Mouse (Mus musculus) megakaryocyte, embryonic 14.5 days (primary cell): ENCODE results near the gene Gm17359. TPM values are rescaled to one million over a fixed set of nuclear protein-coding genes. Genes with fewer than 3 reads are reported as not detected.
"Not testable (repeated sequence)": the region's sequence is repeated elsewhere in the genome, so short reads cannot be mapped to it uniquely, and the experiment has no call there.

Source experiments
- H3K27me3 ChIP-seq: replicated peaks from 2 replicates; pipeline ENCODE3; 2012; ENCODE audit warnings: inconsistent platforms
- H3K36me3 ChIP-seq: replicated peaks from 2 replicates; pipeline ENCODE3; 2012; ENCODE audit warnings: low read length, inconsistent platforms, mixed read lengths
- H3K4me1 ChIP-seq: 2 replicates; pipeline ENCODE4 v1.6.1; 2012; ENCODE audit warnings: inconsistent platforms
- H3K4me3 ChIP-seq: replicated peaks from 2 replicates; pipeline ENCODE3; 2012; ENCODE audit warnings: moderate library complexity, mild to moderate bottlenecking, inconsistent platforms
- H3K9me3 ChIP-seq: 2 replicates; pipeline ENCODE4 v1.6.1; 2012; ENCODE audit warnings: inconsistent platforms
- FLI1 ChIP-seq: IDR thresholded peaks from 2 replicates; pipeline ENCODE4 v1.6.1; 2012; ENCODE audit warnings: low read length, inconsistent platforms, mixed read lengths
- GATA1 ChIP-seq: IDR thresholded peaks from 3 replicates; pipeline ENCODE4 v1.6.1; 2012; ENCODE audit warnings: mixed read lengths, low read length, inconsistent platforms, borderline replicate concordance
- polyA plus RNA-seq: library from polyadenylated mRNA; stranded (reverse); fragments of >175 nt; gene quantifications from 2 replicates; pipeline ENCODE4 v1.2.3, GENCODE M21; 2012; ENCODE audit warnings: low replicate concordance; ENCODE audit not compliant: insufficient read depth

The Gm17359 gene
- polyA plus RNA-seq, 1 experiment, result not detected

DNA sequence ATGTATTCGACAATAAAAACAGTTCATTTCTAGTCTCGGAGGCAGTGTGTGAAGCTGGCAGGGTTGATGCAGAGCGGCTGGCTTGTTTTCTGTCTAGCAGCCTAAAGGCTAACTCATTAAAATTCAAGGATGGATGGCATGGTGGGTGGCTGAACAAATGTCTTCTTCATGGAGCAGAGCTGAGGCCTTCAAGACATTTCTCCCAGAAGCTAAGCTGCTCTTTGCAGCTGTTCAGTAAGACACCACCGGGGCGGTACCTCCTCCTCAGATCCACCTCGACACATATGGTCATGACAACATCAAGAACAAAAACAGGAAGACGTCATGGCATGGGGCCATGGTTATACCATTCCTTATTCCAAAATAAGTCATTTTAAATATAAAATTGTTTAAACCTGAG, 99.7 kb downstream of the Gm17359 start:
- TF ChIP-seq FLI1, result no peak
- TF ChIP-seq GATA1, result no peak
- no peak overlapping the region for H3K4me3 ChIP-seq
- H3K4me1 ChIP-seq, result peaks cover 7% of the 10 kb centered on the region; the same call in 1 of the 2 replicates
- H3K9me3 ChIP-seq, result 0 out of 2 replicates have a peak, but pooled peaks cover 4% of the 10 kb centered on the region
- no peaks in the 10 kb centered on the region for H3K36me3 ChIP-seq
- no peaks in the 10 kb centered on the region for H3K27me3 ChIP-seq

- H3K36me3 ChIP-seq, result no peaks in the 10 kb centered on the region
- TF ChIP-seq GATA1 (no peak), FLI1 (no peak)
- H3K4me1 ChIP-seq, result peaks cover 11% of the 10 kb centered on the region
- 0 out of 2 replicates have a peak, but pooled peaks cover 4% of the 10 kb centered on the region for H3K9me3 ChIP-seq
- no peak overlapping the region for H3K4me3 ChIP-seq
- no peaks in the 10 kb centered on the region for H3K27me3 ChIP-seq
Observed at GRCm38 (mm10) chr3:79438276-79438675, 101.8 kb downstream of the Gm17359 start.

DNA sequence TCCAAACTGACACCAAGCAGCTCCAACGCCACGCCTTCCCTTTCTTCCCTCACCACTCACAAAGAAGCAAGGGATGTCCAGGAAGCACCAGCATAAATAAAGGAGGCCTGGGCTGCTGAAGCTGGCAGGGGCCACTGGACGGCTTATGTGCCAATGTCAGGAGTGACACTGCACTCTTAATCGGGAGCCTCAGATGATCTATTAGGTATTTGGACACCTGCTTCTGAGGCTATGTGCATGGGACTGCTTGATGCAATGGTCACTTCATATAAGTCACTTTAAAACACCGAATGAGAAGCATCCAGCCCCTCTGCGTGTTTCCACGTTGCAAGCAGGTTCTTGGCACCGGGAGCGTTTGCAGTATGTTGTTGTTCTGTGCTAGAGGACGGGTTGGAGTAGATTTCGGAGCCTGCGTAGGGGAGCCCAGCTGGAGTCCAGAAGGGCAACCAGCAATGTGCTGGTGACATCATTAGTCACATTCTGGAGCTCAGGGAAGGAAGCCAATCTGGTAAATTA, 104.6 kb downstream of the Gm17359 start:
- H3K36me3 ChIP-seq, result no peaks in the 10 kb centered on the region
- H3K4me3 ChIP-seq, result no peak overlapping the region
- no peaks in the 10 kb centered on the region for H3K27me3 ChIP-seq
- no peak for TF ChIP-seq FLI1
- no peak for TF ChIP-seq GATA1
- peaks cover 35% of the 10 kb centered on the region for H3K4me1 ChIP-seq
- peaks cover 8% of the 10 kb centered on the region for H3K9me3 ChIP-seq

GRCm38 (mm10) chr3:79443850-79444249, 107.4 kb downstream of the Gm17359 start:
- Histone ChIP-seq H3K36me3 (no peaks in the 10 kb centered on the region), H3K4me3 (no peak overlapping the region), H3K27me3 (no peaks in the 10 kb centered on the region), H3K4me1 (peaks cover 42% of the 10 kb centered on the region), H3K9me3 (peaks cover 8% of the 10 kb centered on the region)
- TF ChIP-seq FLI1 (no peak), GATA1 (no peak)

GRCm38 (mm10) chr3:79445041-79445440, 108.6 kb downstream of the Gm17359 start:
- peaks cover 41% of the 10 kb centered on the region for H3K4me1 ChIP-seq
- no peaks in the 10 kb centered on the region for H3K27me3 ChIP-seq
- peaks cover 8% of the 10 kb centered on the region for H3K9me3 ChIP-seq
- H3K36me3 ChIP-seq, result no peaks in the 10 kb centered on the region
- peak overlapping the region; percentile 47 for H3K4me3 ChIP-seq
- no peak for TF ChIP-seq FLI1
- TF ChIP-seq GATA1, result no peak

GRCm38 (mm10) chr3:79446124-79446523, 109.7 kb downstream of the Gm17359 start:
- Histone ChIP-seq H3K9me3 (peaks cover 4% of the 10 kb centered on the region), H3K4me3 (no peak overlapping the region), H3K36me3 (no peaks in the 10 kb centered on the region), H3K27me3 (no peaks in the 10 kb centered on the region), H3K4me1 (peaks cover 38% of the 10 kb centered on the region)
- no peak for TF ChIP-seq FLI1
- no peak for TF ChIP-seq GATA1

GRCm38 (mm10) chr3:79446648-79447047, 110.2 kb downstream of the Gm17359 start:
- H3K4me1 ChIP-seq, result peaks cover 43% of the 10 kb centered on the region

GRCm38 (mm10) chr3:79448421-79448820, 112.0 kb downstream of the Gm17359 start:
- no peaks in the 10 kb centered on the region for H3K36me3 ChIP-seq
- TF ChIP-seq FLI1, result no peak
- TF ChIP-seq GATA1, result no peak
- peaks cover 37% of the 10 kb centered on the region for H3K4me1 ChIP-seq
- peaks cover 4% of the 10 kb centered on the region for H3K9me3 ChIP-seq
- H3K4me3 ChIP-seq, result no peak overlapping the region
- H3K27me3 ChIP-seq, result no peaks in the 10 kb centered on the region

More at GRCm38 (mm10) chr3:79446648-79447047, 110.2 kb downstream of the Gm17359 start:
- H3K9me3 ChIP-seq, H3K4me3 ChIP-seq, H3K36me3 ChIP-seq, H3K27me3 ChIP-seq: not testable (repeated sequence)

DNA sequence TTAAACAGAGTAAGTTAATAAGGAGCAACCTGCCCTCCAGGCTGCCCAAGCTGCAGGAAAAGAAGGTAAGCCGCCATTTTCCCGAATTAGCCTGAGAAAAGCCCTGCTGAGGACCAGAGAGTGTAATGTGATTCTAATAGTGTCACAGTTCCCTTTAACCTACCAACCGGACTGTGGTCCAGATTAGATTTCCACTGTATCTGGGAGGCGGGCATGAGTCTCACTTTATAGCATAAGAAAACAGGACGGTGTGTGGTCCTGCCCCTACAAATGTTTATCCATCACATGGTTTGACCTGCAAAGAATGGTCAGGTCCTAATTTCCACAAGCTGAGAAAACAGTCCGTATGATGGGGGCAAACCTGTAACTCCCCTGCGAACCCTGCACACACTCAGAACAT, 112.9 kb downstream of the Gm17359 start:
- H3K4me3 ChIP-seq, result no peak overlapping the region
- no peaks in the 10 kb centered on the region for H3K36me3 ChIP-seq
- no peaks in the 10 kb centered on the region for H3K27me3 ChIP-seq
- no peaks in the 10 kb centered on the region for H3K9me3 ChIP-seq
- H3K4me1 ChIP-seq, result peaks cover 31% of the 10 kb centered on the region
- TF ChIP-seq GATA1 (no peak), FLI1 (no peak)

GRCm38 (mm10) chr3:79452696-79453263, 116.3 kb downstream of the Gm17359 start:
- H3K36me3 ChIP-seq, result peaks cover 11% of the 10 kb centered on the region
- peaks cover 8% of the 10 kb centered on the region for H3K4me1 ChIP-seq
- TF ChIP-seq FLI1 (no peak), GATA1 (no peak)

GRCm38 (mm10) chr3:79455761-79456160, 119.3 kb downstream of the Gm17359 start:
- H3K9me3 ChIP-seq, result no peaks in the 10 kb centered on the region
- TF ChIP-seq GATA1 (no peak), FLI1 (no peak)
- H3K36me3 ChIP-seq, result peaks cover 33% of the 10 kb centered on the region

More at GRCm38 (mm10) chr3:79452696-79453263, 116.3 kb downstream of the Gm17359 start:
- no peaks in the 10 kb centered on the region for H3K27me3 ChIP-seq
- H3K9me3 ChIP-seq, result no peaks in the 10 kb centered on the region
- no peak overlapping the region for H3K4me3 ChIP-seq

More at GRCm38 (mm10) chr3:79455761-79456160, 119.3 kb downstream of the Gm17359 start:
- Histone ChIP-seq H3K4me1 (peaks cover 5% of the 10 kb centered on the region), H3K27me3 (no peaks in the 10 kb centered on the region), H3K4me3 (no peak overlapping the region)
